Mouse (Mus musculus) embryonic facial prominence, embryonic 11.5 days (tissue): Measurements from ENCODE around the gene Liph. TPM values are rescaled to one million over a fixed set of nuclear protein-coding genes. Genes with fewer than 3 reads are reported as not detected.
A peak's percentile ranks its signal among the peaks of the same experiment; 100 is the strongest.

Source experiments
- ATAC-seq: fragments of 200-750 bp; cut with Nextera tagmentation; replicated peaks from 2 replicates; pipeline ENCODE4 v1.8.0; 2017; ENCODE audit warnings: low read depth; ENCODE audit not compliant: insufficient number of reproducible peaks, low FRiP score, low TSS enrichment
- DNase-seq: peaks from one replicate; pipeline ENCODE4 v3.0.0-alpha.2; 2015; ENCODE audit warnings: low spot score
- H3K27ac ChIP-seq: fragments of 300-500 bp; sonication (generic); replicated peaks from 2 replicates; pipeline ENCODE4 v1.5.1; 2014; ENCODE audit warnings: mild to moderate bottlenecking, low read depth, low read length, control low read depth
- H3K27me3 ChIP-seq: fragments of 300-500 bp; sonication (generic); 2 replicates; pipeline ENCODE4 v1.6.1; 2014; ENCODE audit warnings: mild to moderate bottlenecking, low read length, moderate library complexity, mixed read lengths; ENCODE audit not compliant: control insufficient read depth, insufficient read depth
- H3K36me3 ChIP-seq: fragments of 300-500 bp; sonication (generic); replicated peaks from 2 replicates; pipeline ENCODE4 v1.6.1; 2014; ENCODE audit warnings: low read depth, mild to moderate bottlenecking, low read length, moderate library complexity, mixed read lengths; ENCODE audit not compliant: control insufficient read depth, insufficient read depth
- H3K4me1 ChIP-seq: fragments of 300-500 bp; sonication (generic); 2 replicates; pipeline ENCODE4 v1.6.1; 2014; ENCODE audit warnings: low read length, mixed read lengths; ENCODE audit not compliant: control insufficient read depth, insufficient read depth
- H3K4me2 ChIP-seq: fragments of 300-500 bp; sonication (generic); 2 replicates; pipeline ENCODE4 v1.6.1; 2014; ENCODE audit warnings: low read depth, mild to moderate bottlenecking, control low read depth, low read length, moderate library complexity
- H3K4me3 ChIP-seq: fragments of 300-500 bp; sonication (generic); 2 replicates; pipeline ENCODE4 v1.5.1; 2014; ENCODE audit warnings: low read depth, low read length, control low read depth
- H3K9ac ChIP-seq: fragments of 300-500 bp; sonication (generic); replicated peaks from 2 replicates; pipeline ENCODE4 v1.6.1; 2014; ENCODE audit warnings: mild to moderate bottlenecking, control low read depth, low read length
- H3K9me3 ChIP-seq: fragments of 300-500 bp; sonication (generic); replicated peaks from 2 replicates; pipeline ENCODE4 v1.6.1; 2016; ENCODE audit warnings: mild to moderate bottlenecking, low read length, inconsistent platforms, mixed read lengths; ENCODE audit not compliant: control insufficient read depth
- WGBS: fragments of 180-500 bp; shearing (Covaris S2); extraction: QIAGEN DNeasy Blood & Tissue Kit; methylation state at CpG from one replicate; pipeline ENCODE4 v1.1.7; 2014; 5-methylcytosine and 5-hydroxymethylcytosine counted together
- polyA plus RNA-seq: library from polyadenylated mRNA; unstranded; fragments of >200 nt; fragmentation: Nextera tagmentation; extraction: Ambion mirVana; gene quantifications from 2 replicates; pipeline ENCODE4 v1.2.1, GENCODE M21; 2014

Liph gene
- polyA plus RNA-seq, 1 experiment from 2014 or later = not detected

GRCm38 (mm10) chr16:21970536-21970935 is 24.9 kb downstream of the Liph start:
- no peak overlapping the region for H3K4me3 ChIP-seq
- H3K36me3 ChIP-seq = no peaks in the 10 kb centered on the region
- H3K9me3 ChIP-seq = no peaks in the 10 kb centered on the region
- DNase-seq (no peak), ATAC-seq (no peak)
- no peak overlapping the region for H3K4me2 ChIP-seq
- H3K4me1 ChIP-seq = no peaks in the 10 kb centered on the region
- H3K27ac ChIP-seq = no peak overlapping the region
- H3K9ac ChIP-seq = no peak overlapping the region
- 80% methylated on average over 6 of the region's 6 CpGs for WGBS
- H3K27me3 ChIP-seq = no peaks in the 10 kb centered on the region

GRCm38 (mm10) chr16:21969874-21970273 is 25.6 kb downstream of the Liph start:
- Histone ChIP-seq H3K36me3 (no peaks in the 10 kb centered on the region), H3K27ac (no peak overlapping the region), H3K27me3 (no peaks in the 10 kb centered on the region), H3K4me3 (no peak overlapping the region), H3K4me1 (no peaks in the 10 kb centered on the region), H3K9ac (no peak overlapping the region), H3K4me2 (no peak overlapping the region), H3K9me3 (no peaks in the 10 kb centered on the region)
- 88% methylated on average over 5 of the region's 5 CpGs for WGBS
- ATAC-seq (0 out of 2 replicates have a peak, but pooled peaks have one; percentile 39), DNase-seq (no peak)

GRCm38 (mm10) chr16:21965576-21965975 is 29.9 kb downstream of the Liph start:
- no peaks in the 10 kb centered on the region for H3K9me3 ChIP-seq
- ATAC-seq (no peak), DNase-seq (no peak)
- H3K4me3 ChIP-seq = no peak overlapping the region
- no peaks in the 10 kb centered on the region for H3K36me3 ChIP-seq
- H3K27ac ChIP-seq = no peak overlapping the region
- H3K9ac ChIP-seq = no peak overlapping the region
- no peaks in the 10 kb centered on the region for H3K27me3 ChIP-seq
- no peaks in the 10 kb centered on the region for H3K4me1 ChIP-seq
- H3K4me2 ChIP-seq = no peak overlapping the region
- 76% methylated on average over 3 of the region's 3 CpGs for WGBS

- 73% methylated on average over 12 of the region's 12 CpGs for WGBS
- H3K27me3 ChIP-seq = no peaks in the 10 kb centered on the region
- no peak; the same call in 1 of the 2 replicates for ATAC-seq
Observed at GRCm38 (mm10) chr16:21955591-21955990, 39.9 kb downstream of the Liph start.

GRCm38 (mm10) chr16:21946761-21947715 is 48.4 kb downstream of the Liph start, which contains the start of gene Tmem41a:
Gene Tmem41a, minus strand, starts transcription at chr16:21947552.
- H3K27ac ChIP-seq = no peak within 1 kb of the TSS

More at GRCm38 (mm10) chr16:21955591-21955990, 39.9 kb downstream of the Liph start:
- Histone ChIP-seq H3K27ac (no peak overlapping the region), H3K9me3 (no peaks in the 10 kb centered on the region), H3K9ac (no peak overlapping the region), H3K36me3 (no peaks in the 10 kb centered on the region), H3K4me3 (no peak overlapping the region), H3K4me2 (no peak overlapping the region), H3K4me1 (no peaks in the 10 kb centered on the region)
- no peak for DNase-seq

DNA sequence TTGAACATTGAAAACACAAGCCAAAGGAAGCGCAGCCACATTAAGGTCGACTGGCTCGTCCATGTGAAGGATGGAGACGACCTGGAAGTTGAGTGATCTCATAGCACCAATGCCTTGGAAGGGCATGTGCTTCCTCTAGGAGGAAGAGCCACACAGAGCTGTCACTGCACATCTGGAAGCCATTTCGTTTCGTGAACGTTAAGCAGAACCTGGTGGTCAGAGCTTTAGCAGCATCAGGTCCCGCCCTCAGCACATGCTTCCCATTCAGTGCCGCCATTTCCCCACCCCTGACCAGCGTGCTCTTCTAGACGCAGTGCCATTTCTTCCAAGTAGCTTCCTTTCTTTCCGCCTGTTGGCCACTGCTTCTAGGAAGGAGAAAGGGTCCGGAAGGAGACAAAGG is 67.0 kb downstream of the Liph start:
- 55% methylated on average over 13 of the region's 13 CpGs for WGBS
- Histone ChIP-seq H3K4me2 (no peak overlapping the region), H3K9me3 (no peaks in the 10 kb centered on the region), H3K27ac (no peak overlapping the region), H3K36me3 (no peaks in the 10 kb centered on the region), H3K27me3 (no peaks in the 10 kb centered on the region), H3K4me3 (no peak overlapping the region), H3K9ac (no peak overlapping the region), H3K4me1 (no peaks in the 10 kb centered on the region)
- ATAC-seq = no peak
- peak; percentile 68 for DNase-seq

More at GRCm38 (mm10) chr16:21946761-21947715, 48.4 kb downstream of the Liph start, which contains the start of gene Tmem41a:
- DNase-seq = peak; percentile 91
- Histone ChIP-seq H3K4me1 (no peaks in the 10 kb centered on the region), H3K4me2 (peak within 1 kb of the TSS; percentile 48), H3K4me3 (peak within 1 kb of the TSS; percentile 49), H3K9me3 (no peaks in the 10 kb centered on the region), H3K36me3 (no peaks in the 10 kb centered on the region), H3K27me3 (no peaks in the 10 kb centered on the region), H3K9ac (peak within 1 kb of the TSS; percentile 56)
- WGBS = 2% methylated on average over 58 of the region's 63 CpGs
- peak; percentile 93 for ATAC-seq

DNA sequence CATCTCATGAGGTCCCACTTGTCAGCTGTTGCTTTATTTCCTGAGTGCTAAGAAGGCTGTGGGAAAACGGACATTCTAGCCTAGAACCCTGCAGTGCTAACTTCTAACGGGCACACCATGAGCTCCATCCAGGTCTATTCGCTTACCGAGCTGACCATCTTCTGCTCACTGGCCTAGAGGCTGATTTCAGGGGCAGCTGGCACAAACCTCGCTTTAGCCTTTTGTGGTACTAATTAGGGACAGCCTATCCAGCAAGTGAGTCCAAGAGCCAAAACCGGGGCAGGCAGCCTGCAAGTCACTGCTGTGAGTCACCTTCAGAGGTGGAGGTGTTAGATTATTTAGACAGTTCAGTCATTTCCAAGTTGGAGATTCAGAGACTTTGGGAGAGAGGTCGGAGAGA is 78.8 kb downstream of the Liph start:
- H3K4me1 ChIP-seq = no peaks in the 10 kb centered on the region
- ATAC-seq (no peak), DNase-seq (no peak)
- H3K9ac ChIP-seq = no peak overlapping the region
- H3K4me3 ChIP-seq = no peak overlapping the region
- no peaks in the 10 kb centered on the region for H3K9me3 ChIP-seq
- no peak overlapping the region for H3K27ac ChIP-seq
- H3K36me3 ChIP-seq = no peaks in the 10 kb centered on the region
- H3K4me2 ChIP-seq = no peak overlapping the region
- no peaks in the 10 kb centered on the region for H3K27me3 ChIP-seq
- WGBS = 71% methylated on average over 7 of the region's 7 CpGs

DNA sequence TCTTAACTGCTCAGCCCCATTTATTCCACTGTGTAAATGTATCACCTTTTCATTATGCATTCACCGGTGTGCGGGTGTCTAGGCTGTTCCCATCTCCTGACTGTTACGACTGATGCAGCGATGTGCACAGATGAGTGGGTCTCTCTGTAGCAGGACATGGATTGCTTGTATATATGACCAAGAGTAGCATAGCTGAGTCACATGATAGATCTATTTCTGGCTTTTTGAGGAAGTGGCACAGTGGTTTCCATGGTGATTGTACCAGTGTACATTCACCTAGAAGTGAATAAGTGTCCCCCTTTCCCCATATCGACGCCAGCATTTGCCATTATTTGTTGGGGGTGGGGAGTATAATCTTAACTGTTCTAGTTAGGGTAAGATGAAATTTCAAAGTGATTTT is 82.1 kb downstream of the Liph start:
- no peak overlapping the region for H3K27ac ChIP-seq
- H3K36me3 ChIP-seq = no peaks in the 10 kb centered on the region
- no peak for DNase-seq
- H3K4me1 ChIP-seq = no peaks in the 10 kb centered on the region
- no peak overlapping the region for H3K9ac ChIP-seq
- no peak for ATAC-seq
- no peak overlapping the region for H3K4me3 ChIP-seq
- H3K4me2 ChIP-seq = no peak overlapping the region
- H3K9me3 ChIP-seq = no peaks in the 10 kb centered on the region
- no peaks in the 10 kb centered on the region for H3K27me3 ChIP-seq
- WGBS = 93% methylated on average over 6 of the region's 6 CpGs
